Mouse (Mus musculus): ENCODE data around the gene Sgpp1. TPM values are rescaled to one million over a fixed set of nuclear protein-coding genes. Genes with fewer than 3 reads are reported as not detected.

Sgpp1 gene
- polyA plus RNA-seq, 1 experiment from 2014 or later: 12.0 TPM

GRCm38 (mm10) chr12:75756387-75756786 lies 20.9 kb upstream of the Sgpp1 start:
- no peak overlapping the region for H3K4me3 ChIP-seq (ENCODE audit: low read depth, low read length)
- H3K9me3 ChIP-seq (replicated peaks; ENCODE audit: control insufficient read depth, low read length, poor library complexity, severe bottlenecking): no peaks in the 10 kb centered on the region
- no peak overlapping the region for H3K4me2 ChIP-seq (ENCODE audit: low read length)
- no peak overlapping the region for H3K27ac ChIP-seq (ENCODE audit: low read length)
- no peak overlapping the region for H3K9ac ChIP-seq (ENCODE audit: low read depth, low read length)
- no peaks in the 10 kb centered on the region for H3K27me3 ChIP-seq (ENCODE audit: control insufficient read depth, insufficient read depth, low read depth, low read length)
- no peaks in the 10 kb centered on the region for H3K4me1 ChIP-seq (ENCODE audit: control insufficient read depth, insufficient read depth, low read length)
- no peak for ATAC-seq
- WGBS: 90% methylated on average over 2 of the region's 2 CpGs
- H3K36me3 ChIP-seq (ENCODE audit: control insufficient read depth, insufficient read depth, low read length): no peaks in the 10 kb centered on the region

DNA sequence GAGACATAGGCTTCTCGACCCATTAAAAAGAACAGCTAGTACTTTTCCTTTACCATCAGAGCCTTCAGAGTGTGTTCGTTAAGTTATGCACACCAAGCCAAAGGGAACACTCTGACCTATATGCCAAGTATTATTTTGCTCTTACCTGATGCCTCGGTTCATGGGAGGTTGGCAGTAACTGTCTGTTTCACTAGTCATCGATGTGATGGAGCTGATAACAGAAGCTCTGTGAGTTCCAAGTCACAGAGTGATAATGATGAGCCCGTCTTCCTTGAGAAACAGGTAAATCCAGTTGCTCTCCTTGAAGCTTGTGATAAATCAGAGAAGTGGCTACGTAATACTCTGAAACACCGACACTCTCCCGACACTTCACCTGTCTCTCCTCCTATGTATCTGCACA lies 18.2 kb upstream of the Sgpp1 start:
- Histone ChIP-seq H3K9me3 (replicated peaks; ENCODE audit: control insufficient read depth, low read length, poor library complexity, severe bottlenecking) (no peaks in the 10 kb centered on the region), H3K27ac (ENCODE audit: low read length) (no peak overlapping the region), H3K4me3 (ENCODE audit: low read depth, low read length) (no peak overlapping the region), H3K4me2 (ENCODE audit: low read length) (no peak overlapping the region), H3K27me3 (ENCODE audit: control insufficient read depth, insufficient read depth, low read depth, low read length) (no peaks in the 10 kb centered on the region), H3K36me3 (ENCODE audit: control insufficient read depth, insufficient read depth, low read length) (no peaks in the 10 kb centered on the region), H3K4me1 (ENCODE audit: control insufficient read depth, insufficient read depth, low read length) (no peaks in the 10 kb centered on the region), H3K9ac (ENCODE audit: low read depth, low read length) (no peak overlapping the region)
- ATAC-seq: no peak
- WGBS: 89% methylated on average over 8 of the region's 8 CpGs

GRCm38 (mm10) chr12:75752077-75752476 lies 16.5 kb upstream of the Sgpp1 start:
- 82% methylated on average over 3 of the region's 3 CpGs for WGBS
- H3K36me3 ChIP-seq (ENCODE audit: control insufficient read depth, insufficient read depth, low read length): no peaks in the 10 kb centered on the region
- H3K9me3 ChIP-seq (replicated peaks; ENCODE audit: control insufficient read depth, low read length, poor library complexity, severe bottlenecking): no peaks in the 10 kb centered on the region
- no peak overlapping the region for H3K9ac ChIP-seq (ENCODE audit: low read depth, low read length)
- no peak overlapping the region for H3K4me3 ChIP-seq (ENCODE audit: low read depth, low read length)
- no peak overlapping the region for H3K4me2 ChIP-seq (ENCODE audit: low read length)
- no peaks in the 10 kb centered on the region for H3K27me3 ChIP-seq (ENCODE audit: control insufficient read depth, insufficient read depth, low read depth, low read length)
- ATAC-seq: no peak
- no peak overlapping the region for H3K27ac ChIP-seq (ENCODE audit: low read length)
- no peaks in the 10 kb centered on the region for H3K4me1 ChIP-seq (ENCODE audit: control insufficient read depth, insufficient read depth, low read length)

- ATAC-seq: no peak
- H3K4me2 ChIP-seq (ENCODE audit: low read length): no peak overlapping the region
- H3K4me1 ChIP-seq (ENCODE audit: control insufficient read depth, insufficient read depth, low read length): no peaks in the 10 kb centered on the region
- no peak overlapping the region for H3K4me3 ChIP-seq (ENCODE audit: low read depth, low read length)
- 64% methylated on average over 4 of the region's 4 CpGs for WGBS
- no peak overlapping the region for H3K9ac ChIP-seq (ENCODE audit: low read depth, low read length)
- H3K27me3 ChIP-seq (ENCODE audit: control insufficient read depth, insufficient read depth, low read depth, low read length): no peaks in the 10 kb centered on the region
- no peaks in the 10 kb centered on the region for H3K36me3 ChIP-seq (ENCODE audit: control insufficient read depth, insufficient read depth, low read length)
- H3K27ac ChIP-seq (ENCODE audit: low read length): no peak overlapping the region
- H3K9me3 ChIP-seq (replicated peaks; ENCODE audit: control insufficient read depth, low read length, poor library complexity, severe bottlenecking): no peaks in the 10 kb centered on the region
Measured at GRCm38 (mm10) chr12:75748574-75748973, 13.0 kb upstream of the Sgpp1 start.

- Histone ChIP-seq H3K9ac (ENCODE audit: low read depth, low read length) (no peak overlapping the region), H3K36me3 (ENCODE audit: control insufficient read depth, insufficient read depth, low read length) (no peaks in the 10 kb centered on the region), H3K4me3 (ENCODE audit: low read depth, low read length) (no peak overlapping the region), H3K27ac (ENCODE audit: low read length) (no peak overlapping the region), H3K4me1 (ENCODE audit: control insufficient read depth, insufficient read depth, low read length) (no peaks in the 10 kb centered on the region), H3K27me3 (ENCODE audit: control insufficient read depth, insufficient read depth, low read depth, low read length) (no peaks in the 10 kb centered on the region), H3K9me3 (replicated peaks; ENCODE audit: control insufficient read depth, low read length, poor library complexity, severe bottlenecking) (no peaks in the 10 kb centered on the region), H3K4me2 (ENCODE audit: low read length) (no peak overlapping the region)
- ATAC-seq: no peak
- 74% methylated on average over 14 of the region's 14 CpGs for WGBS
Measured at GRCm38 (mm10) chr12:75745697-75746290, 10.3 kb upstream of the Sgpp1 start.

- Histone ChIP-seq H3K9me3 (replicated peaks; ENCODE audit: control insufficient read depth, low read length, poor library complexity, severe bottlenecking) (no peaks in the 10 kb centered on the region), H3K4me2 (ENCODE audit: low read length) (no peak overlapping the region), H3K27ac (ENCODE audit: low read length) (no peak overlapping the region), H3K4me1 (ENCODE audit: control insufficient read depth, insufficient read depth, low read length) (no peaks in the 10 kb centered on the region), H3K4me3 (ENCODE audit: low read depth, low read length) (no peak overlapping the region), H3K9ac (ENCODE audit: low read depth, low read length) (no peak overlapping the region), H3K27me3 (ENCODE audit: control insufficient read depth, insufficient read depth, low read depth, low read length) (no peaks in the 10 kb centered on the region), H3K36me3 (ENCODE audit: control insufficient read depth, insufficient read depth, low read length) (no peaks in the 10 kb centered on the region)
- WGBS: 65% methylated on average over 5 of the region's 5 CpGs
- no peak for ATAC-seq
Measured at GRCm38 (mm10) chr12:75742101-75742500, 6.6 kb upstream of the Sgpp1 start.

GRCm38 (mm10) chr12:75741273-75741672 lies 5.7 kb upstream of the Sgpp1 start:
- no peak overlapping the region for H3K4me2 ChIP-seq (ENCODE audit: low read length)
- H3K27me3 ChIP-seq (ENCODE audit: control insufficient read depth, insufficient read depth, low read depth, low read length): no peaks in the 10 kb centered on the region
- no peak overlapping the region for H3K27ac ChIP-seq (ENCODE audit: low read length)
- ATAC-seq: no peak
- H3K9ac ChIP-seq (ENCODE audit: low read depth, low read length): no peak overlapping the region
- no peak overlapping the region for H3K4me3 ChIP-seq (ENCODE audit: low read depth, low read length)
- no peaks in the 10 kb centered on the region for H3K4me1 ChIP-seq (ENCODE audit: control insufficient read depth, insufficient read depth, low read length)
- H3K36me3 ChIP-seq (ENCODE audit: control insufficient read depth, insufficient read depth, low read length): no peaks in the 10 kb centered on the region
- WGBS: 68% methylated on average over 2 of the region's 2 CpGs
- no peaks in the 10 kb centered on the region for H3K9me3 ChIP-seq (replicated peaks; ENCODE audit: control insufficient read depth, low read length, poor library complexity, severe bottlenecking)

GRCm38 (mm10) chr12:75740451-75740850 lies 4.9 kb upstream of the Sgpp1 start:
- Histone ChIP-seq H3K27me3 (ENCODE audit: control insufficient read depth, insufficient read depth, low read depth, low read length) (no peaks in the 10 kb centered on the region), H3K36me3 (ENCODE audit: control insufficient read depth, insufficient read depth, low read length) (no peaks in the 10 kb centered on the region), H3K4me1 (ENCODE audit: control insufficient read depth, insufficient read depth, low read length) (peaks cover 2% of the 10 kb centered on the region; the same call in 1 of the 2 replicates), H3K4me2 (ENCODE audit: low read length) (no peak overlapping the region), H3K27ac (ENCODE audit: low read length) (no peak overlapping the region), H3K9ac (ENCODE audit: low read depth, low read length) (no peak overlapping the region), H3K9me3 (replicated peaks; ENCODE audit: control insufficient read depth, low read length, poor library complexity, severe bottlenecking) (no peaks in the 10 kb centered on the region), H3K4me3 (ENCODE audit: low read depth, low read length) (no peak overlapping the region)
- 85% methylated on average over 1 of the region's 1 CpGs for WGBS
- ATAC-seq: no peak

GRCm38 (mm10) chr12:75739611-75740010 lies 4.1 kb upstream of the Sgpp1 start:
- Histone ChIP-seq H3K27ac (ENCODE audit: low read length) (no peak overlapping the region), H3K9me3 (replicated peaks; ENCODE audit: control insufficient read depth, low read length, poor library complexity, severe bottlenecking) (no peaks in the 10 kb centered on the region), H3K4me1 (ENCODE audit: control insufficient read depth, insufficient read depth, low read length) (peaks cover 3% of the 10 kb centered on the region; the same call in 1 of the 2 replicates), H3K27me3 (ENCODE audit: control insufficient read depth, insufficient read depth, low read depth, low read length) (no peaks in the 10 kb centered on the region), H3K9ac (ENCODE audit: low read depth, low read length) (no peak overlapping the region), H3K4me2 (ENCODE audit: low read length) (no peak overlapping the region), H3K36me3 (ENCODE audit: control insufficient read depth, insufficient read depth, low read length) (no peaks in the 10 kb centered on the region), H3K4me3 (ENCODE audit: low read depth, low read length) (no peak overlapping the region)
- WGBS: 53% methylated on average over 2 of the region's 2 CpGs
- no peak for ATAC-seq
